Mouse (Mus musculus): ENCODE results near the gene Hivep3.

- TF ChIP-seq CTCF (IDR thresholded peaks at IDR 0.05; ENCODE audit: borderline replicate concordance, extremely low read depth, insufficient read depth, insufficient read length) (no peak), POLR2A (IDR thresholded peaks at IDR 0.05; ENCODE audit: borderline replicate concordance, extremely low read depth, insufficient read depth, insufficient read length, poor library complexity, severe bottlenecking) (no peak)
These were observed 154.1 kb downstream of the Hivep3 start for GRCm38 (mm10) chr4:119887523-119888177.
